8 mouse cellular contexts compared by ENCODE assay signal in genomic region chr13:3665308-3665723, GRCm38 (mm10). TPM values are rescaled to one million over a fixed set of nuclear protein-coding genes. Genes with fewer than 3 reads are reported as not detected.
A peak's percentile ranks its signal among the peaks of the same experiment; 100 is the strongest.
DNase-seq lines count a peak whose midpoint lies in the region; ATAC-seq and TF ChIP-seq lines count a peak whose summit lies in the region.

No protein-coding gene starts in this region.

- peak; percentile 61 for ATAC-seq in Patski
- ATAC-seq in hindbrain, embryonic 14.5 days (ENCODE audit: low FRiP score), result peak; percentile 82

- no peaks in the 10 kb centered on the region for H3K9me3 ChIP-seq in hindbrain, embryonic 14.5 days (ENCODE audit: control insufficient read depth, low read length)

- 13% methylated on average over 5 of the region's 5 CpGs for WGBS in hindbrain, embryonic 14.5 days

- in situ Hi-C loops in Patski (cut with MboI; ENCODE audit: low pct_unique_long_range_greater_than_20kb), result loop anchor here (5.0 to 25.0 kb wide), 5 partner anchors 82 to 922 kb away; partner anchors contain the start of gene Akr1c12

- TF ChIP-seq CTCF in Patski (IDR thresholded peaks at IDR 0.05), result peak; percentile 97

- POLR2A ChIA-PET in Patski (lab: Charles Lee), result interaction anchor here (0.6 to 0.9 kb wide), 2 partner anchors 229 to 241 kb away, joined by 4 read pairs; no protein-coding TSS in a partner anchor

- no peak overlapping the region for H3K9ac ChIP-seq in hindbrain, embryonic 14.5 days

- H3K27me3 ChIP-seq in Patski, result no peaks in the 10 kb centered on the region
- H3K27me3 ChIP-seq in hindbrain, embryonic 14.5 days (ENCODE audit: control insufficient read depth, insufficient read depth, low read length), result no peaks in the 10 kb centered on the region

- H3K36me3 ChIP-seq in hindbrain, embryonic 14.5 days (replicated peaks; ENCODE audit: control insufficient read depth, insufficient read depth), result no peaks in the 10 kb centered on the region

- H3K4me1 ChIP-seq in hindbrain, embryonic 14.5 days (replicated peaks; ENCODE audit: control insufficient read depth, insufficient read depth, low read length), result no peaks in the 10 kb centered on the region

- no peak overlapping the region for H3K4me3 ChIP-seq in hindbrain, embryonic 14.5 days (replicated peaks; ENCODE audit: low read length)

- no peak overlapping the region for H3K27ac ChIP-seq in hindbrain, embryonic 14.5 days

- CTCF ChIA-PET in Patski (lab: Charles Lee), result interaction anchor here (0.6 to 3.4 kb wide), 42 partner anchors 8 to 338 kb away, joined by 3 to 43 read pairs (median 4); no protein-coding TSS in a partner anchor

- peak overlapping the region; percentile 43 for H3K4me2 ChIP-seq in hindbrain, embryonic 14.5 days (replicated peaks)

- peak; percentile 63 for DNase-seq in Patski (ENCODE audit: low read depth, low spot score)
- DNase-seq in cerebellum, postnatal 25 days, result peak; percentile 76 to 82
- DNase-seq in frontal cortex, postnatal 36 days (ENCODE audit: low spot score in 2 of 2), result peak; percentile 68 to 78
- peak; percentile 72 for DNase-seq in hindbrain, embryonic 14.5 days (ENCODE audit: low spot score)
- peak; percentile 62 to 78 for DNase-seq in layer of hippocampus, postnatal 25 days (ENCODE audit: extremely low spot score in 1 of 2, low spot score in 1 of 2)
- peak; percentile 82 for DNase-seq in lung, postnatal 14 days
- peak; percentile 72 for DNase-seq in ovary, postnatal 36 days (ENCODE audit: low spot score)
- DNase-seq in thymus, postnatal 25 days, result peak; percentile 52

RNA-seq across cellular contexts. Expression of gene Asb13, which starts 31.5 kb away (rescaled TPM):
- 14.2 TPM for polyA plus RNA-seq in Patski (2021)
- 10.0 and 12.2 TPM in 2 replicates for polyA plus RNA-seq in hindbrain, embryonic 14.5 days (2014; fragmentation: Nextera tagmentation; extraction: Ambion mirVana)
- total RNA-seq in layer of hippocampus, postnatal 25 days (2021), result 10 to 100 TPM; 28.0 to 34.8 TPM

RNA-seq across cellular contexts. Expression of gene Fam208b, which starts 54.4 kb away (rescaled TPM):
- polyA plus RNA-seq in Patski (2021), result 26.3 TPM
- 17.2 and 22.0 TPM in 2 replicates for polyA plus RNA-seq in hindbrain, embryonic 14.5 days (2014; fragmentation: Nextera tagmentation; extraction: Ambion mirVana)
- 10 to 100 TPM; 22.3 to 29.4 TPM for total RNA-seq in layer of hippocampus, postnatal 25 days (2021)
